Mouse (Mus musculus): ENCODE results near the gene Ttc7. TPM values are rescaled to one million over a fixed set of nuclear protein-coding genes. Genes with fewer than 3 reads are reported as not detected.

Ttc7 gene
- polyA plus RNA-seq, 1 experiment from 2014 or later, result 2.3 TPM

DNA sequence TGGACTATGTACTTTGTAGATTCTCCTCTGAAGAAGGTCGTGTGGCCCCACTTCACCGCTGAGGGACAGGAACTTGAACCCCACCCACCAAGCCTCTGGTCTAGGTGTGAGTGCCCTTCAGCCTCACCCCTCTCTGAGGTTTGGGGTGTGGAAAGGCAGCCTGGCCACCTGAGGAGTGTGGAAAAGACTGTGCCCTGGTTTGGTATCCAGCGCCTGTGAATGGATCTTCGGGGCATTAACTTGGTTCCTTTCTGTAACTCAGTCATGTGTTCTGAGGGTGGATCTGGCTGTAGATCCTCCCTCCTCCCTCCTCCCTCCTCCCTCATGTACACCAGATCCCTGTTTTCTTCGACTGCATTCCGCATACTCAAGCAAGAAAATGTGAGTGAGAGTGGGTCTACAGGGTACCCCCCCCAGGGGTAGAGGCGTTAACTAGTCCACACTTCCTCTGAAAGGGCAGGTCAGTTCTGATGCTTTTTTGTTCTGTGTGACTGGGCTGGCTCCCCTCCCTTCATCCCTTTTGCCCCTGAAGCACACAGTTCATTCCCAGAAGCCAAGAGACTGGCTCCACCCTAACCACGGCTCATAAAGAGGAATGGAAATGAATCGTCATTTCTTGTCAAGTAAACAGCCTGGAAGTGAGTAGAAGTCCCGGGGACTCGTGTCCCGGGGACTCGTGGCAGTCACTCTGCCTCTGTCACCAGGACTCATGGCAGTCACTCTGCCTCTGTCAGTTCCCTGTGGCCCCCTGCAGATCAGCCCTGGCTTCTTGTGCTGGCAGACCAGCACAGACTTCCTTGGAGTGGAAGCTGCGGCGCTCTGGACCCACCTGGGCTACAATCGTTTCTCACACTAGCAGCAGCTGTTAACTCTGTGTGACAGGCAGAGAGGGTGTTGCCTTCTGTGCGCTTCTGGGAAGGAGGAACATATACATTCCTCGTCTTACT lies 30.5 kb downstream of the Ttc7 start:
- Histone ChIP-seq H3K4me2 (ENCODE audit: low read depth, low read length) (no peak overlapping the region), H3K9me3 (replicated peaks; ENCODE audit: control insufficient read depth, low read length) (no peaks in the 10 kb centered on the region), H3K27me3 (ENCODE audit: control insufficient read depth, insufficient read depth, low read length) (no peaks in the 10 kb centered on the region), H3K9ac (replicated peaks; ENCODE audit: low read length) (no peak overlapping the region), H3K4me3 (ENCODE audit: low read depth, low read length) (no peak overlapping the region), H3K4me1 (ENCODE audit: control insufficient read depth, insufficient read depth, low read length) (no peaks in the 10 kb centered on the region; the same call in 1 of the 2 replicates), H3K27ac (replicated peaks; ENCODE audit: low read depth, low read length) (no peak overlapping the region), H3K36me3 (replicated peaks; ENCODE audit: control insufficient read depth, insufficient read depth, low read depth, low read length) (no peaks in the 10 kb centered on the region)
- DNase-seq (ENCODE audit: low spot score), result no peak
- WGBS, result 48% methylated on average over 18 of the region's 18 CpGs
- no peak for ATAC-seq (replicated peaks; ENCODE audit: insufficient number of reproducible peaks, low FRiP score, low TSS enrichment, low read depth)

DNA sequence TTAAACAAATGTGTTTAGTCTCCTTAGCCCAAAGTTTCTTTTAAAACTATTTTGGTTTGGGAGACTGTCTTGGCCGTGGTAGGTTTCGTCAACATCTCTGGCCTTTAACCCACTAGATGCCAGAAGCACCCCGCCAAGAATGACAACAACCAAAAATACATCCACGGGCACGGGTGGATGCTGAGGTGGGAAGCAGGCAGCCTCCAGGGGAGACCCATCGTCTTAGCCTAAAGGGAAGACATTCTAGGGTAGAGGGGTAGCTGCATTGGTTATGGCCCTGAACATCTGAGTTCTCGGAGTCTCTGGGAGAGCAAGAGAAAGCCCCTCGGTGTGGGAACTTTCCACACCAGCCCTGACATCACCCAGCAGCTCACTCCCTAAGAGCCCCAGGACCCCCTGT lies 31.4 kb downstream of the Ttc7 start:
- WGBS, result 74% methylated on average over 8 of the region's 8 CpGs
- H3K36me3 ChIP-seq (replicated peaks; ENCODE audit: control insufficient read depth, insufficient read depth, low read depth, low read length), result no peaks in the 10 kb centered on the region
- ATAC-seq (replicated peaks; ENCODE audit: insufficient number of reproducible peaks, low FRiP score, low TSS enrichment, low read depth), result no peak
- H3K27ac ChIP-seq (replicated peaks; ENCODE audit: low read depth, low read length), result no peak overlapping the region
- H3K4me3 ChIP-seq (ENCODE audit: low read depth, low read length), result no peak overlapping the region
- H3K9ac ChIP-seq (replicated peaks; ENCODE audit: low read length), result no peak overlapping the region
- H3K27me3 ChIP-seq (ENCODE audit: control insufficient read depth, insufficient read depth, low read length), result no peaks in the 10 kb centered on the region
- no peak overlapping the region for H3K4me2 ChIP-seq (ENCODE audit: low read depth, low read length)
- no peaks in the 10 kb centered on the region for H3K9me3 ChIP-seq (replicated peaks; ENCODE audit: control insufficient read depth, low read length)
- DNase-seq (ENCODE audit: low spot score), result no peak
- no peaks in the 10 kb centered on the region; the same call in 1 of the 2 replicates for H3K4me1 ChIP-seq (ENCODE audit: control insufficient read depth, insufficient read depth, low read length)

DNA sequence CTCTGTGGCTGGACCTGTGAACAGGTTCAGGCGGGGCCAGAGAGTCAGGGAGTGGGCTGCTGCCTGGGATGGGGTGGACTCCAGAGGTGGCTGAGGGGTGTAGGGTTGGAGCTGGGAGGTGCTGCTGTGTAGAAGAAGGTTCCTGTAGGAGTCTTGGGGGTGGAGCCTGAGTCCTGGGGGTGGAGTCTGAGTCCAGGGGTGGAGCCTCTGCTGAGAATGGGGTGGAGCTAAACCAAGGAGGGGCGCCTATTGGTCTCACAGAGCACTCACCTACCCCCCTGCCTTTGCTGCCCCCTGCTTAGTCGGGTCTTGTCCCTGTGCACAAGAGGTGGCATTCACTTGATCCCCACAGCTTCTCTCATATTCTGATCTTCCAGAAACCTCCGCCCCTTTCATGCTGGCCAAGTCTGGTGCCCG lies 31.9 kb downstream of the Ttc7 start:
- Histone ChIP-seq H3K4me1 (ENCODE audit: control insufficient read depth, insufficient read depth, low read length) (no peaks in the 10 kb centered on the region; the same call in 1 of the 2 replicates), H3K4me3 (ENCODE audit: low read depth, low read length) (no peak overlapping the region), H3K9me3 (replicated peaks; ENCODE audit: control insufficient read depth, low read length) (no peaks in the 10 kb centered on the region), H3K36me3 (replicated peaks; ENCODE audit: control insufficient read depth, insufficient read depth, low read depth, low read length) (no peaks in the 10 kb centered on the region), H3K27ac (replicated peaks; ENCODE audit: low read depth, low read length) (no peak overlapping the region), H3K27me3 (ENCODE audit: control insufficient read depth, insufficient read depth, low read length) (no peaks in the 10 kb centered on the region), H3K4me2 (ENCODE audit: low read depth, low read length) (no peak overlapping the region; the same call in 1 of the 2 replicates), H3K9ac (replicated peaks; ENCODE audit: low read length) (no peak overlapping the region)
- DNase-seq (ENCODE audit: low spot score) (no peak), ATAC-seq (replicated peaks; ENCODE audit: insufficient number of reproducible peaks, low FRiP score, low TSS enrichment, low read depth) (peak; percentile 35; the same call in 1 of the 2 replicates)
- WGBS, result 54% methylated on average over 5 of the region's 5 CpGs

DNA sequence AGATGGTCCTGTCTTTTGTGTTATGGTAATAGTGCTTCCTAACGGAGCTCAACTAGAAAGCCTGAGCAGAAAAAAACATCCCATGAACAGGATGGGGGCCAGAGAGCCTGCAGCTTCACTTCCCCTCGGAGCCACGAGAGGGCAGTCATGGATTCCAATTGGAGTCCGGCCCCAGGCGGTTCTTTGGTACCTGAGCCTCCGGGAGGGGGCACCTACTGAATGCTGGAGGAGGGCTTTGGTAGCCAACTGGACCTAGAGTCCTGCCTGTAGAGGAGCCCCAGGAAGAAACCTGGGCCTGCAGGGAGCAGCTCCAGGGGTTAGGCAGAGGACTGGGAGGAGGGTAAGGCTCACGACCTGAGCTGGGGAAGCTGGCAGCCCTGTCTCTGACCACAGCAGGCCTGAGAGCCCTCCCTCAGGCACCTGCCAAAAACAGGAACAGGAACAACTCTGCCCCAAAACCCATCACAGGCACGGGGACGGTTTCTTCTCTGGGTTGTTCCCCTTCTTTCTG lies 32.4 kb downstream of the Ttc7 start:
- no peak overlapping the region for H3K9ac ChIP-seq (replicated peaks; ENCODE audit: low read length)
- no peak overlapping the region for H3K27ac ChIP-seq (replicated peaks; ENCODE audit: low read depth, low read length)
- no peaks in the 10 kb centered on the region for H3K27me3 ChIP-seq (ENCODE audit: control insufficient read depth, insufficient read depth, low read length)
- ATAC-seq (replicated peaks; ENCODE audit: insufficient number of reproducible peaks, low FRiP score, low TSS enrichment, low read depth), result peak; percentile 70; the same call in 1 of the 2 replicates
- peak; percentile 95 for DNase-seq (ENCODE audit: low spot score)
- no peaks in the 10 kb centered on the region for H3K36me3 ChIP-seq (replicated peaks; ENCODE audit: control insufficient read depth, insufficient read depth, low read depth, low read length)
- 7% methylated on average over 9 of the region's 9 CpGs for WGBS
- H3K4me2 ChIP-seq (ENCODE audit: low read depth, low read length), result no peak overlapping the region; the same call in 1 of the 2 replicates
- H3K4me1 ChIP-seq (ENCODE audit: control insufficient read depth, insufficient read depth, low read length), result no peaks in the 10 kb centered on the region; the same call in 1 of the 2 replicates
- no peak overlapping the region for H3K4me3 ChIP-seq (ENCODE audit: low read depth, low read length)
- H3K9me3 ChIP-seq (replicated peaks; ENCODE audit: control insufficient read depth, low read length), result no peaks in the 10 kb centered on the region

DNA sequence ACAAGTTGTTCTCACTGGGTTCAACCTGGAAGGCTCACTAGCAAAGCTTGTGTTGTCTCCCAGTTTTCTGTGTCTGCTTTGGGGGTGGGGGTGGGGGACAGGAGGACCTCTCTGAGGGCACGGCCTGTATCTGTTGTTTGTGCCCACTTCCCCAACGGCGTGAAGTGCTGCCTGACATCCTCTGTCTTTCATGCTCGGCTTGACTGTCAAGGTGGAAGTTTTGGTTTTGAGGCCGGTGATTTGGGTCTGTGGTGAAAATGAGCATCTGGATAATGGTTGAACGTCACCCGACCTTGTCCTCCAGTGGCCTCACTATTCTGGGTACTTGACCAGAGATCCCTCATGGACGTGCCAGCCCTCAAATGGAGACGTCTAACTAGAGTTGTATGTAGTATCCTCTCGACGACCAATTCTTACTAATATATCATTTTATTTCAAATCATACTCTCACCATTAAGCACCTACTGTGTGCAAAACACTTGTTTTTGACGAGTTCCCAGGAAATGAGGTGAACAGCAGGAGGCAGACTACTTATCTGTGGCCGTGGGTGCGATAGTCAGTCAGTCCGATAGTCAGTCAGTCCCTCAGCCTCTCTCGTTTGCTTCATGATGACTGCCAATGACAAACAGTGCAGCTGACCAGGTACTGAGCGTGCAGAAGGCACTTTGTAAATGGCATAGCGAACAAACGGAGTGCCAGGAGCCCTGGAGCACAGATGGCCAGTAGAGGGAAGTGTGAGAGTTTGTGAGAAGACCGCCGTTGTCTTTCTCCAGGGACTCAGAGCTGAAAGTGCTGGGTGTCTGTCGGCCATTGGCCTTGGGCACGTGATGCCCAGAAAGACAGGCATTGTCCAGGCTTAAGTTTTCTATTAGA lies 33.4 kb downstream of the Ttc7 start:
- no peaks in the 10 kb centered on the region for H3K36me3 ChIP-seq (replicated peaks; ENCODE audit: control insufficient read depth, insufficient read depth, low read depth, low read length)
- H3K4me3 ChIP-seq (ENCODE audit: low read depth, low read length), result no peak overlapping the region
- H3K27ac ChIP-seq (replicated peaks; ENCODE audit: low read depth, low read length), result no peak overlapping the region
- H3K9me3 ChIP-seq (replicated peaks; ENCODE audit: control insufficient read depth, low read length), result no peaks in the 10 kb centered on the region
- H3K4me1 ChIP-seq (ENCODE audit: control insufficient read depth, insufficient read depth, low read length), result no peaks in the 10 kb centered on the region; the same call in 1 of the 2 replicates
- no peak overlapping the region for H3K4me2 ChIP-seq (ENCODE audit: low read depth, low read length)
- WGBS, result 77% methylated on average over 23 of the region's 23 CpGs
- DNase-seq (ENCODE audit: low spot score) (no peak), ATAC-seq (replicated peaks; ENCODE audit: insufficient number of reproducible peaks, low FRiP score, low TSS enrichment, low read depth) (no peak)
- no peak overlapping the region for H3K9ac ChIP-seq (replicated peaks; ENCODE audit: low read length)
- no peaks in the 10 kb centered on the region for H3K27me3 ChIP-seq (ENCODE audit: control insufficient read depth, insufficient read depth, low read length)

DNA sequence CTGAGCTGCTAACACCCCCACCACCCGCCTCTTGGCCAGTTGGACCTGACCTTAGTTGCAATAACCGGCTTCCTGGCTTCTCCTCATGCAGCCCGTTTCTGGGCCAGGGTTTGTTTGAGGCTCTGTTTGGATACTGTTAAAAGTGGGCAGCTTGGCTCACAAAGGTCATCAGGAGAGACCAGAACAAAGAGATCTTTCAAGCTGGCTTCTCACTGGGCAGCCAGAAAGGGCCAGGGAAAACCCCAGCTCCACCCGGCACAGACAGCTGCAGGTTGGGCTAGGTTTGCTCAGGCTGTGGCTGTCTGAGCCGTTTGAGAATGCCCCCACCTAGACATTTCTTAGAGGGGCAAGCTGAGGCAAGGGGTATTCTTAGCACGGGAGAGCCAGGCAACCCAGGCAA lies 34.6 kb downstream of the Ttc7 start:
- ATAC-seq (replicated peaks; ENCODE audit: insufficient number of reproducible peaks, low FRiP score, low TSS enrichment, low read depth) (no peak), DNase-seq (ENCODE audit: low spot score) (no peak)
- Histone ChIP-seq H3K9me3 (replicated peaks; ENCODE audit: control insufficient read depth, low read length) (no peaks in the 10 kb centered on the region), H3K27me3 (ENCODE audit: control insufficient read depth, insufficient read depth, low read length) (no peaks in the 10 kb centered on the region), H3K4me2 (ENCODE audit: low read depth, low read length) (no peak overlapping the region), H3K4me3 (ENCODE audit: low read depth, low read length) (no peak overlapping the region), H3K27ac (replicated peaks; ENCODE audit: low read depth, low read length) (no peak overlapping the region), H3K4me1 (ENCODE audit: control insufficient read depth, insufficient read depth, low read length) (no peaks in the 10 kb centered on the region; the same call in 1 of the 2 replicates), H3K9ac (replicated peaks; ENCODE audit: low read length) (peak overlapping the region; percentile 4; the same call in 1 of the 2 replicates), H3K36me3 (replicated peaks; ENCODE audit: control insufficient read depth, insufficient read depth, low read depth, low read length) (no peaks in the 10 kb centered on the region)
- WGBS, result 18% methylated on average over 6 of the region's 6 CpGs

DNA sequence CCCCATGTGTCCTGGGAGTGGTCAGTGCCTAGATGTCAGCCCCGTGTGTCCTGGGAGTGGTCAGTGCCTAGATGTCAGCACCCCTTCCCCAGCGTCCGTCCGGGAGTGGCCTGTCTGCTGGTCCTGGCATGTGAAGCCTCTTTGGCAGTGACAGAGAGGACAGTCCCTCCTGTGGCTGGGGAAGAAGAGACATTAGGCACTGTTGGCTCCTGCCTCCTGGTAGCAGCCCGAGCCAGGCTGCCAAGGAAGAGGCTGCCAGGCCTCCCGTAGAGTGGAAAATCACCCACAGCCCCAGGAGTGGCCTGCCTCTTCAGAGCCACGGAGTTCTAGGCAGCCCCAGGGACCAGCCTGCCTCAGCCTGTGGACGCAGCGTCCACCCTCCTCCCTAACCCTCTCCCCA lies 35.3 kb downstream of the Ttc7 start:
- no peaks in the 10 kb centered on the region for H3K4me1 ChIP-seq (ENCODE audit: control insufficient read depth, insufficient read depth, low read length)
- H3K4me3 ChIP-seq (ENCODE audit: low read depth, low read length), result no peak overlapping the region
- H3K9ac ChIP-seq (replicated peaks; ENCODE audit: low read length), result no peak overlapping the region
- no peak for DNase-seq (ENCODE audit: low spot score)
- 51% methylated on average over 9 of the region's 9 CpGs for WGBS
- no peaks in the 10 kb centered on the region for H3K9me3 ChIP-seq (replicated peaks; ENCODE audit: control insufficient read depth, low read length)
- no peaks in the 10 kb centered on the region for H3K27me3 ChIP-seq (ENCODE audit: control insufficient read depth, insufficient read depth, low read length)
- no peak overlapping the region for H3K4me2 ChIP-seq (ENCODE audit: low read depth, low read length)
- no peak for ATAC-seq (replicated peaks; ENCODE audit: insufficient number of reproducible peaks, low FRiP score, low TSS enrichment, low read depth)
- no peaks in the 10 kb centered on the region for H3K36me3 ChIP-seq (replicated peaks; ENCODE audit: control insufficient read depth, insufficient read depth, low read depth, low read length)
- no peak overlapping the region for H3K27ac ChIP-seq (replicated peaks; ENCODE audit: low read depth, low read length)
